Comparison of ENCODE assay signal across 11 mouse cellular contexts in the genomic region with DNA sequence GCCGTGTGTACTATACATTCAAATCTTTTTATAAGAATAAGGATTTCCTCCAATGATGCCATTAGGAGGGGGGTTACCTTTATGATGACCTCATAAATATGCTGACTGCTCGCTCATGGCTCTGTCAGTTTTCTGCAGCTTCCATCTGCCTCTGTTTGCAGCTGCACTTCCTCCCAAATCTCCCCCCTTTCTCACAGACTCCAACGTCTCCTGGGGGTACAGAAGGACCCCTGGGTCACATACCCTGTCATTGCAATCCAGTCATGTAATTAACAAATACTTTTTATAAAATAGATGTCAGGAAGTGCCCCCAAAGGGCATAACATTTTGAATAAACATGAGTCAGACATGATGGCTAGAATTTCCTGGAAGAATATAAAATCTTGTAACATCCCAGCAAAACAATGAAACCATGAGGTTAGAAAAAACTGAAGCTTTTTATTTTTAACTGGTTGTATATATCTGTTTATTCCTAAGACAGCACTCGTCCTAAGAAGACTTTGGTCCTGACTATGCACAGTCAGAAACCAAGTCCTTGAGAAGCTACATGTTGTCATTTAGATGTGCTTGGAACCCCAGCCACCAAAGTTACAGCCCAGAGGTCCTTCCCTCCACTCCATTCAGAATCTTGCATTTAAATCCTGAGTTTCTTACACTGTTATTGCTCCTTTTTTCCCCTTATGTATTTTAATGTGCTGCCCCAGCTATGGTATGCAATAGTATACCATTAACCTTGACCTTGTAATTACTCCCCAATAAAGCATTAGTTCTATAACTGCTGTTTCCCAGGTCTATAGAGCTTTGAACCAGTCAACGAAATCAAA.
DNase-seq lines count a peak whose midpoint lies in the region; ATAC-seq and TF ChIP-seq lines count a peak whose summit lies in the region.
"Had no signal": no experiment of that assay in that cellular context is flagged by ENCODE, and none has a peak within 500 bp of the region (broad histone marks: within the 10 kb centered on the region; RNA-seq: fewer than 3 reads in every experiment).

No protein-coding gene starts in this region.

- no peaks in the 10 kb centered on the region for H3K4me1 ChIP-seq in lung, postnatal 0 days (ENCODE audit: insufficient read depth, low read depth, low read length)
- H3K4me1 ChIP-seq in hindbrain, embryonic 15.5 days (replicated peaks): peaks cover 3% of the 10 kb centered on the region; the same call in 1 of the 2 replicates
- no peaks in the 10 kb centered on the region for H3K4me1 ChIP-seq in kidney, postnatal 0 days (replicated peaks; ENCODE audit: insufficient read depth, low read length)
- peaks cover 10% of the 10 kb centered on the region for H3K4me1 ChIP-seq in neural tube, embryonic 14.5 days (ENCODE audit: control insufficient read depth, insufficient read depth, low read length)
- H3K4me1 ChIP-seq: heart, embryonic 15.5 days had no signal

- peak; percentile 44 for DNase-seq in lung, postnatal 0 days (ENCODE audit: low spot score)
- no peak for DNase-seq in lung, postnatal 36 days
- peak; percentile 70 for DNase-seq in kidney, postnatal 0 days (ENCODE audit: low spot score)
- no peak for DNase-seq in cerebellum, adult 9-11 months
- DNase-seq in testis, postnatal 14 days (ENCODE audit: low spot score): no peak
- DNase-seq: forebrain, postnatal 0 days; liver, postnatal 0 days had no signal

- H3K9ac ChIP-seq in lung, postnatal 0 days (replicated peaks; ENCODE audit: low read depth): no peak overlapping the region
- H3K9ac ChIP-seq in hindbrain, embryonic 15.5 days: no peak overlapping the region
- H3K9ac ChIP-seq in kidney, postnatal 0 days (ENCODE audit: low read depth, low read length): no peak overlapping the region
- no peak overlapping the region for H3K9ac ChIP-seq in neural tube, embryonic 14.5 days (replicated peaks; ENCODE audit: low read depth, low read length)
- H3K9ac ChIP-seq: forebrain, postnatal 0 days; heart, embryonic 15.5 days; liver, postnatal 0 days had no signal

- no peaks in the 10 kb centered on the region for H3K27me3 ChIP-seq in lung, postnatal 0 days (replicated peaks; ENCODE audit: insufficient read depth, low read length)
- H3K27me3 ChIP-seq in hindbrain, embryonic 15.5 days: no peaks in the 10 kb centered on the region
- H3K27me3 ChIP-seq in kidney, postnatal 0 days (ENCODE audit: insufficient read depth, low read length): no peaks in the 10 kb centered on the region
- no peaks in the 10 kb centered on the region for H3K27me3 ChIP-seq in neural tube, embryonic 14.5 days (ENCODE audit: control insufficient read depth, insufficient read depth, low read length)
- H3K27me3 ChIP-seq: heart, embryonic 15.5 days had no signal

- peak; percentile 44 for ATAC-seq in lung, postnatal 0 days
- ATAC-seq in hindbrain, embryonic 15.5 days (ENCODE audit: low FRiP score, low read depth): 0 out of 2 replicates have a peak, but pooled peaks have one; percentile 27
- no peak for ATAC-seq in kidney, postnatal 0 days (replicated peaks; ENCODE audit: low FRiP score, low read depth)
- peak; percentile 54; the same call in 1 of the 2 replicates for ATAC-seq in neural tube, embryonic 14.5 days (ENCODE audit: low read depth)
- ATAC-seq: activated CD4-positive, CD25-positive, alpha-beta regulatory T cell, adult 4 months; forebrain, postnatal 0 days; liver, postnatal 0 days had no signal

- no peak overlapping the region for H3K4me2 ChIP-seq in lung, postnatal 0 days (replicated peaks; ENCODE audit: low read depth, low read length)
- H3K4me2 ChIP-seq in hindbrain, embryonic 15.5 days: no peak overlapping the region
- H3K4me2 ChIP-seq in kidney, postnatal 0 days (ENCODE audit: low read length): no peak overlapping the region
- H3K4me2 ChIP-seq in neural tube, embryonic 14.5 days (ENCODE audit: low read depth, low read length): no peak overlapping the region
- H3K4me2 ChIP-seq: heart, embryonic 15.5 days had no signal

- peak; percentile 75 for TF ChIP-seq EP300 in lung, postnatal 0 days (IDR thresholded peaks at IDR 0.05)

- H3K36me3 ChIP-seq in lung, postnatal 0 days (ENCODE audit: insufficient read depth, low read length): no peaks in the 10 kb centered on the region
- no peaks in the 10 kb centered on the region for H3K36me3 ChIP-seq in hindbrain, embryonic 15.5 days
- no peaks in the 10 kb centered on the region for H3K36me3 ChIP-seq in kidney, postnatal 0 days (ENCODE audit: insufficient read depth, low read length)
- no peaks in the 10 kb centered on the region for H3K36me3 ChIP-seq in neural tube, embryonic 14.5 days (ENCODE audit: control insufficient read depth, insufficient read depth, low read length)
- H3K36me3 ChIP-seq: heart, embryonic 15.5 days had no signal

- TF ChIP-seq CTCF in lung, postnatal 0 days (IDR thresholded peaks at IDR 0.05): no peak
- no peak for TF ChIP-seq CTCF in kidney, postnatal 0 days (IDR thresholded peaks at IDR 0.05; ENCODE audit: low read depth)

- H3K4me3 ChIP-seq in lung, postnatal 0 days (ENCODE audit: low read depth, low read length): no peak overlapping the region
- H3K4me3 ChIP-seq in hindbrain, embryonic 15.5 days: no peak overlapping the region
- H3K4me3 ChIP-seq in kidney, postnatal 0 days (replicated peaks; ENCODE audit: low read depth, low read length): no peak overlapping the region
- H3K4me3 ChIP-seq in neural tube, embryonic 14.5 days (ENCODE audit: low read depth, low read length): no peak overlapping the region
- H3K4me3 ChIP-seq: heart, embryonic 15.5 days had no signal

- H3K27ac ChIP-seq in lung, postnatal 0 days (ENCODE audit: low read length): no peak overlapping the region
- H3K27ac ChIP-seq in hindbrain, embryonic 15.5 days (replicated peaks): no peak overlapping the region; the same call in 1 of the 2 replicates
- 0 out of 2 replicates have a peak overlapping the region, but pooled peaks have one; percentile 36 for H3K27ac ChIP-seq in kidney, postnatal 0 days
- no peak overlapping the region for H3K27ac ChIP-seq in neural tube, embryonic 14.5 days (ENCODE audit: low read depth, low read length)
- H3K27ac ChIP-seq: heart, embryonic 15.5 days had no signal

- WGBS in lung, postnatal 0 days: 33% methylated on average over 5 of the region's 5 CpGs
- 44% methylated on average over 5 of the region's 5 CpGs for WGBS in hindbrain, embryonic 15.5 days
- 34% methylated on average over 5 of the region's 5 CpGs for WGBS in kidney, postnatal 0 days
- whole genome bisulfite sequencing in neural tube, embryonic 14.5 days: 35% methylated on average over 5 of the region's 5 CpGs

- H3K9me3 ChIP-seq in lung, postnatal 0 days (ENCODE audit: low read length): no peaks in the 10 kb centered on the region
- H3K9me3 ChIP-seq in hindbrain, embryonic 15.5 days: no peaks in the 10 kb centered on the region
- H3K9me3 ChIP-seq in kidney, postnatal 0 days (replicated peaks; ENCODE audit: low read length): no peaks in the 10 kb centered on the region
- H3K9me3 ChIP-seq in neural tube, embryonic 14.5 days (ENCODE audit: control insufficient read depth, low read length): no peaks in the 10 kb centered on the region
- H3K9me3 ChIP-seq: heart, embryonic 15.5 days had no signal

Comparison
In these comparisons a context has a peak if more than half of its experiments do, and no peak if none do; other contexts are left out.
1. DNase-seq: peak in lung, postnatal 0 days (single experiment) and kidney, postnatal 0 days (single experiment); none in lung, postnatal 36 days (single experiment), cerebellum, adult 9-11 months (single experiment) and testis, postnatal 14 days (single experiment).